Mouse (Mus musculus) cerebellum, adult 2 months (tissue): ENCODE results near the gene Osgep.
"Not testable (repeated sequence)": the region's sequence is repeated elsewhere in the genome, so short reads cannot be mapped to it uniquely, and the experiment has no call there.

ENCODE experiments used
- CTCF ChIP-seq: fragments of 200-500 bp; IDR thresholded peaks from 2 replicates; pipeline ENCODE4 v1.5.1; 2011; ENCODE audit warnings: low read depth, mild to moderate bottlenecking, control low read depth, low read length, moderate library complexity, borderline replicate concordance; ENCODE audit not compliant: insufficient read depth
- POLR2A ChIP-seq: fragments of 200-500 bp; IDR thresholded peaks from 2 replicates; pipeline ENCODE4 v1.6.1; 2011; ENCODE audit warnings: low read length, control low read depth, borderline replicate concordance; ENCODE audit not compliant: insufficient read depth

- not testable (repeated sequence) for TF ChIP-seq POLR2A, CTCF
Observed at GRCm38 (mm10) chr14:50945526-50945925, 20.8 kb upstream of the Osgep start.
